Mouse (Mus musculus): Measurements from ENCODE around the gene Lsm7.

Lsm7 gene

GRCm38 (mm10) chr10:80876028-80876427, 21.0 kb upstream of the Lsm7 start:
- peak; percentile 83 for DNase-seq (ENCODE audit: low read depth, low spot score)

DNA sequence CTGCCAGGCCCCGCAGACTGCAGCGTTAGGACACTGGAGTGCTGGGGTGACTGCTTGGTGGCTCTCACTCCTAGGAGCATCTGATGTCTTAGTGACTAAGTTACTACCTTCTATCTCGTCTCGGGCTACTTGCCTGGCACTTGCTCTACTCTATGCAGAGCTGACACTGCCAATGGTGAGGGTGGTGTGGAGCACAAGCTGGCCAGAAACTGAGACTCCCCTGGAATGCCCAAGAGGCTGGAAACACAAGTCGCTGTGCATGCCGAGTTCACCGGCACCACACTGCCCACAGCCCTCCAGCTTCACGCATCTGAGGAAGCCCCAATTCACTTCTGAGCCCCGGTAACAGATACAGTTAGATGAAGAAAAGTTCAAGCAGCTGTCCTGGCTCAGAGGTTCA, 19.0 kb upstream of the Lsm7 start:
- no peak for DNase-seq (ENCODE audit: low read depth, low spot score)

DNA sequence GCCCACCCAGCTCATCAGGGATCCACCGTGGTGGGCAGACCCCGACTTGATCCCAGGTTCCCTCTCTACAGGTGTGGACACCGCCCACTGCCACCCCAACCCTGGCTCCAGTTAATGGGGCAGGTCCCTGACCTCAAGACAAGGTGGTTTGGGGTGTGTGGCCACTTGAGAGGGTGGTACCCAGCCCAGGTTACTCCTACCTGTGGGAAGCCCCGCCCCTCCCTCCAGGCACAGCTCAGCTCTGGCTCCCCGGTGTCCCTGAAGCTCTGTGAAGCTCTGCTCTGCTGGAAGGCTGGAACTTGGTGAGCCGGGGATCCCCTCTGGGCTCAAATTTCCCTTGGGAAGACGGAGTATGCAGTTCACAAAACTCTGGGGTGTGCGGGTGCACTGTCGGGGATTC, 16.6 kb upstream of the Lsm7 start, which contains the start of gene Tmprss9:
Gene Tmprss9, plus strand, starts transcription at position 268 of the 400 bp plus-strand sequence.
- no peak for DNase-seq (ENCODE audit: low read depth, low spot score)

GRCm38 (mm10) chr10:80870993-80871392, 16.0 kb upstream of the Lsm7 start:
- DNase-seq (ENCODE audit: low read depth, low spot score), result no peak

DNA sequence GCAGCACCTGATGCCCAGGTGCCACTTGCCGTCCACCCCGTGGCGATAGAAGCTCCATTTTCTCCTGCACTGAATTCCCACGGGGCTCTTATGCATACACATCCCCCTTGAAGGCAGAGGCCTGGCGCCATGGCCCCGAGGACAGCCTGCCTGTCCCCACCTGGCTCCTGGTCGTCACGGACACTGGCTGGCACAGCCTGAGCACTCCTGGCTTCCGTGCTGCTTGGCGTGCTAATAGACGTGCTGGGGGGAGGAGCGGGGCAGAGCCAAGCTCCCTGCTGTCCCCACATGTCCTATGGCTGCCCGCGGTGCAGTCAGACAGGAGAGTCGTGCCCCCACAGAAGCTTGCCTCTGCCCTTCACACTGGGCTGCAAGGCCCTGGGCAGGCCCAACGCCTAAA, 9.4 kb upstream of the Lsm7 start:
- peak; percentile 83 for DNase-seq (ENCODE audit: low read depth, low spot score)

GRCm38 (mm10) chr10:80862305-80862704, 7.3 kb upstream of the Lsm7 start:
- DNase-seq (ENCODE audit: low read depth, low spot score), result no peak

DNA sequence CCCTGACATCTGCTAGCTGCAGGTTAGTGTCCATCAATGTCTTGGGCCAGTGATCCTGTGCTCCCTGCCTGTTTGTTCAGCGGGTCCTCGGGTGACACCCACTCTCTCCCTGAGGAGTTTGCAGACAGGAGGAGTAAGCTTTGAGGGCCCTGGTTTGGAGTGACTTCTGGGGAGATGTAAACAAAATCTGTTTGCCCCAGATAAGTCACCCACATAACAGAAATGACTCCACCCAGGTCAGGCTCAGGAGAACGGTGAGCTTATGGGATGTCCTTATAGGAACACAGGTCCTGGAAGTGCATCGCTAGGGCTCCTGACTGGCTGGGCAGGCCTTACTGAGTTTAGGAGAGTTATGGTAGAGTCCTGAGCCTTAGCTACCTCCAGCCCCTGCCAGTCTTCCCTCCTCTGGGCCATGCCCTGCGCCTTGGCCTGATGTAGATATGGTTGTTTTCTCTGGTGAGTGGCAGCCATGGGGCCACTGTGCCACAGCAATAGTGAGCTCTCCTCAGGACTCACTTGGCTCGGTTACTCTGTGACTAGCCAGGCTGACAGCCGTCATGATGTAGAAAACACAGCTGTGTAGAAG, 3.4 kb upstream of the Lsm7 start:
- DNase-seq (ENCODE audit: low read depth, low spot score), result no peak

DNA sequence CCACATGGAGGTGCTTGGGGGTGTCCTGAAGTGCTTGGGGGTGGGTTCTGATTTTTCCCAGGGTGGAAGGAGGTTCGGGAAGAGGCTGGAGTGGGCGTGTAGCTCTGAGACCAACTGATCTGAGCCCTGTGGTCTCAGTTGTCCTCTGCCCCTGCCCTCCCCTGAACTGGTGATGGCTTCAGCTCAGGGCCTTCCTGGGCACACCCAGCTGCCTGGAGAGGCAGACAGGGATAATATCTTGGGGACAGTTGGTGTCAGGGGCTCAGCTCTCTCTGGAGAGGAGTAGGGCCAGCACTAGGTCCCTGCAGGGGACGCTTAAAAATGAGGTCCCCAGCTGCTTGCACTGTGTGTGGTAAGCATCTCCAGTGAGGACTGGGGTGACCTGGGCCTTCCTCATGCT, 2.8 kb upstream of the Lsm7 start:
- no peak for DNase-seq (ENCODE audit: low read depth, low spot score)

DNA sequence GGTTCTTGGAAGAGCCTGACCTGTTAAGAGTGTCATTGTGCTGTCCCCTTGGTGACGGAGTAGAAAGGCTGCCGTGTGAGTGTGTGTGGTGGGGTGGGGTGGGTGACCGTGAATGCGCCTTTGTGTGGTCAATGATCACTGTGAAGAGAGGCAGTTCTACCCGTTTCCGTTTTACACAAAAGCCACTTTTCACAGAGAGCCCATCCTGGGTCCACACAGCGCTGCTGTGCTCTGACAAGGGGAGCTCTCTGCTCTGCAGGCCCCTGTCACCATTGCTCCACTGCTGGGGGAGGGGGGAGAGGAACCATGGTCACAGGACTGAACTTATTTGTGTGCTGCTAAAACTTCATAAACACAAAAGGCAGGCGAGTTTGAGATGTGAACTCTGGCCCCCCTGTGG, 2.4 kb upstream of the Lsm7 start:
- peak; percentile 93 for DNase-seq (ENCODE audit: low read depth, low spot score)

DNA sequence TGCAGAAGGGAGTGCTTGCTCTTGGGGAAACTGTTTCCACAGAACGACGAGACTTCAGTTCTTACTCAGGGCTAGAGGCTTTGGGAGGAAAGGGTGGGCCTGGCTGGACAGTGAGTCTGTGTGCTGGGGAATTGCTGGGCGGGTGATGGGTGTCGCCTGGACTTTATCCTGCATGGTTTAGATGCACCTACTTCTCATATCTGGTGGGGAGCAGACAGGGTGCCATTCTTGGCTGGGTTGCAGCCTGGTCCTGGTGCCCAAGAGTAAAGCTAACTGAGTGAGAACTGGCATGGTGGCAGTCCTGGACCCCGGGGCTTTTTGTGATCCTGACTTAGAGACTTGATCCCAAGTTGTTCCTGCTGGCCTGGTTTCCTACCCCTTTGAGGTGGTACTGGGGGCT, 1.9 kb upstream of the Lsm7 start:
- DNase-seq (ENCODE audit: low read depth, low spot score), result no peak

DNA sequence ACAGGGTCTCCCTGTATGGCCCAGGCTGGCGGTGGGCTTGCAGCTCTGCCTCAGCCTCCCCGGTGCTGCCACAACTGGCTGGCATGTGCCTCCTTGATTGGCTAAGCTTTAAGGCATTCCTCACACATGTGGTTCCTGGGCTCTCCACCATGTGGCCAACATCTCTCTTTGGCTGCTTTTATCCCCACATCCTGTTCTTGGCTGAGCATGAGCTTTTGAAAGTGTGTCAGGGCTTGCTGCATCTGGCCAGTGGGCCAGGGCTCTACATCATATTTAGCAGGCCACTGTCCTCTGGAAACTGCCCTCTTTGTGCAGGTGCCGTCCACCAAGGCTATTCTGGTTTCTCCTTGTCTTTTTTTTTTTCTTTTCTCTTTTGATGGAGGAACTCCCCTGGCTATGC, 1.3 kb upstream of the Lsm7 start:
- DNase-seq (ENCODE audit: low read depth, low spot score), result peak; percentile 72

DNA sequence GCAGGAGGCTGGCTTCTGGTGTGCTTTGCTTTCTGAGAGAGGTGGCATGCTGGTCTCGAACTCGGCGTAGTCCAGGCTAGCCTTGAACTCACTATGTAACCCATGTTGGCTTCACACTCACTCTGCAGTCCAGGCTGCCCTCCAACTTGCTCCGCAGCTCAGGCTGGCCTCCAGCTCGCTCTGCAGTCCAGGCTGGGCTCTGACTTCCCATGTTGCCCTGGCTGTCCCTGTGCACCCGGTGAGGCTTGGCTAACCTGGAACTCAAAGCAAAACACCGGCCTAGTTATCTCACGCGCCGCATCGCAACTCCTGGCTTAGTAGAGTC, 702 bp upstream of the Lsm7 start:
- DNase-seq (ENCODE audit: low read depth, low spot score), result peak; percentile 61

GRCm38 (mm10) chr10:80848571-80848970, 6.4 kb downstream of the Lsm7 start:
- DNase-seq (ENCODE audit: low read depth, low spot score), result no peak

DNA sequence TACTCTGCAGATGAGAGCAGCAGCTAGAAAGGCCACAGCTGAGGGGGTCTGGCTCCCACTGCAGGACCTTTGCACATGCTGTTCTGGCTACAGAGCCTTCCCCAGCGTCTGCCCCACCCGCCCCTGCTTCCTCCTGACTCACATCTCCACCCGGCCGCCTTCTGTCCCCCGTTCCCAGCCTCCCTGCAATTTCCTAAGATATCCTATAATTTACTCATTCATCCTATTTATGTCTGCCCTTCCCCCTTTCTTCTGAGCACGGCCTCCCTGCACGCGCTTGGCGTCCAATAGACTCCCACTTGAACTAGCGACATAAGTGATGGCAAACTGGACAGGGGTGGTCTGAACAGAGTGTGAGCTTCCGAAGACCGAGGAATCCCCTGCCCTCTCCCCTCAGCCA, 9.3 kb downstream of the Lsm7 start:
- DNase-seq (ENCODE audit: low read depth, low spot score), result peak; percentile 83

- peak; percentile 62 for DNase-seq (ENCODE audit: low read depth, low spot score)
These were observed 9.8 kb downstream of the Lsm7 start for GRCm38 (mm10) chr10:80845055-80845693.

DNA sequence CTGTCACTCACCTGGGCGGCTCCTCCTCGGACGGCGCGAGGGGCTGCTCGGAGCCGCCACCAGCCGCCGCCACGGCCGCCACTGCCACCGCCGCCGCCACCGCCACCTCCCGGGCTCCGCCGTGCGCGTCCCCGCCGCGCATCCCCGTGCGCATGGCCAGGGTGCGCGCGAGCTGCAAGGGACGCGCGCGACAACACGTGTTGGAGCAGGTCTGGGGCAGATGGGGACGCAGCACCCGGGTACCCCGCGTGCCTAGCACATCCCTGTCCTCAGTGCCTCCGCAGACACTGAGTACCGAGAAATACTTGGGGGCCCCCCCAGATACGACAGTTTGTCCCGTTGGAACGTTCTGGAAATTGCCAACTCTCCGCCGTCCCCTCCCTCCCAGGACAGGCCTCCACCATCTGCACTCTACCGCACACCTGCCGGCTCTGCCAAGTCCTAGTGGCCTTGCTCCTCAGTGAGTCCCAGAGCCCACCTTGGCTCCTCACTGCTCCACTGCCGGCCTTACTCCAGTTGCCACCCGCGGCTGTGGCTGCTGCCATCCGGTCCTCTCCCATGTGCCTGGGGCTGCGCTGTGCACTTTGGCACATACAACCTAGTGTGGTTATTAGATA, 11.0 kb downstream of the Lsm7 start, which contains the start of gene Lingo3:
Gene Lingo3, minus strand, starts transcription at position 109 of the 617 bp plus-strand sequence.
- DNase-seq (ENCODE audit: low read depth, low spot score), result peak; percentile 87

DNA sequence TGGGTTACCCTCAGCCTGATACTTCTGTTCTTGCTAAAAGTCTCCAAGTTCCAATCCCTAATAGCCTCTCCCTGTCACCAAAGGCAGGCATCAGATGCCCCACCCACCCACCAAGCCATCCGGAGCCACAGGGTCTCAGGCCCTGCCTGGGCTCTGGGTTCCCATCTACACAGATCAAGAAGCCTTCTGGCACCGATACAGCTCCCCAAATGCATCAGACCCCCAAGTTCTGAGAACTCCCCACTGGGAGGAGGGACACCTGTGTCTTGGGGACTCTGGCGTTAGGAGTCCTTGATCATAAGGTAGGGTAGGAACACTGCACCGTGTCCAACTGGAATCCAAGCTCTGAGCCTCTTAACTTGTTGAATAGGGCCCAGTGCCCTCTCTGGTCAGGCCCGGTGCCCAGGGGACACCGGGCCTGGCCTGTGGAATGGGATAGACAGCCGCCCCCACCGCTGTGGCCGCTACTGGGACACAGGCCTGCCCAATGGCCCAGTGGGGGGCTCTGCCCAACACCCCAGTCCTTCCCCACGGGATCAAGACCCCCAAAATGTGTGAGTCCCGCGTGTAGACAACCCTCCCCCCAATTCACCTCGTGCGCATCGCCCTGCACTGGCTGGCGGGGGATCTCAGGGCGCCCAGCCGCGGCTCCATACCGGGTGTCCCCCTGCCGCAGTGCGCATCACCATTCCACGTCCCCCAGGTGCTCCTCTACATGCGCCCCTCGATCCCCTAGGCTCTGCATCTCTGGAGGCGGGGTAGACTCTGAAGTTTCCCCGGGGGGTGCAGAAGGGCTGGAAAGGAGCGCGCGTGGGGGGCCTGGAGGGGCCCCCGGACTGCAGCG, 11.7 kb downstream of the Lsm7 start:
- no peak for DNase-seq (ENCODE audit: low read depth, low spot score)

- DNase-seq (ENCODE audit: low read depth, low spot score), result peak; percentile 76
These were observed 12.7 kb downstream of the Lsm7 start for GRCm38 (mm10) chr10:80842334-80842733.

GRCm38 (mm10) chr10:80841685-80842084, 13.3 kb downstream of the Lsm7 start:
- DNase-seq (ENCODE audit: low read depth, low spot score), result no peak

- DNase-seq (ENCODE audit: low read depth, low spot score), result no peak
These were observed 15.2 kb downstream of the Lsm7 start for GRCm38 (mm10) chr10:80839848-80840247.

DNA sequence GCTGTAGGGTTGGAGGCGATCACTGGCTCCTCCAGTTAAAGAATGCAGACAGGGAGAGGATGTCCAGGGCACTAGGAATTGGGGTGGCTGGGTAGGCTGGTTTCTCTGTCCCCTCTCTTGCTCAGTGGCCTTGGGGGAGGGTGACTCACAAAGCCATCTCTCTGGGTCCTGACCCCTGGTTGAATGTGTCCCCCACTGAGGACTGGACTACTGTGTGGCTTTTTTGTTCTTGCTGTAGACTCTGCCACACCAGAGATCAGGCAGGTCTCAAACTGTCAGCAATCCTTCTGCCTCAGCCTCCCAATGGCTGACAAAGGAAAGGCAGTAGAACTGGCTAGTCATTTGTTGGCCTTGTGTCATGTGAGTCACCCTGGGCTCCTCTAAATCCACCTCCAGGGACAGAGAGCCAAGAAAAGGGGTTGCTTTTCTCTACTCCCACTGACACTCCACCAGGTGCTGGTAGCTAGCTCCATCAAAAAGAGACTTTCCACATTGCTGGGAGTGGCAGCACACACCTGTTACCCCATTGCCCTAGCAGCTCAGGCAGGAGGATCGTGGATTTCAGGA, 16.6 kb downstream of the Lsm7 start:
- DNase-seq (ENCODE audit: low read depth, low spot score), result peak; percentile 72

DNA sequence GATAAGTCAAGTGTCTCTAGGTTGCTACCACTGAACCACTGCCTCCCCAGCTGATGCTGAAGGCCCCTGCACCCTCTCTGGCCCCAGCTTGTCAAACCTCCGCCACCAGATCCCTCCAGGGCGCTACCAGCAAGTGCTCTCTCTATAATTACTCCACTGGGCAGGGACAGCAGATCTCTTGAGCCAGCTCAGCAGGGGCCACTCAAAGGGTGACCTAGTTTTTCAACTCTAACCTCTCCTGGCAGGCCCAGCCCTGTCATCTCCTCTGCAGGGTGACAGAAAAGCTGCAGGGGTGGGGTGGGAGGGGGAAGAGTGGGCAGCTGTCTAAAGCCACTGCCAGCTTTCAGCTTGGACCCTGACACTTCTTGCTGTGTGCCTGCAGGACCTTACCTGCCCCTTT, 17.2 kb downstream of the Lsm7 start:
- peak; percentile 84 for DNase-seq (ENCODE audit: low read depth, low spot score)

Data from brain, adult 2 months (tissue).